Mouse (Mus musculus) lung, postnatal 0 days (tissue): ENCODE results near the gene Alkal2.

Experiments
- CTCF ChIP-seq: IDR thresholded peaks from 2 replicates; pipeline ENCODE4 v1.5.1; 2016; ENCODE audit warnings: antibody characterized with exemption, mild to moderate bottlenecking
- EP300 ChIP-seq: IDR thresholded peaks from 2 replicates; pipeline ENCODE4 v1.6.1; 2016; ENCODE audit warnings: antibody characterized with exemption, mild to moderate bottlenecking, control low read depth

GRCm38 (mm10) chr12:30883986-30884621 lies at the start of gene Alkal2:
- TF ChIP-seq CTCF (no peak), EP300 (no peak)
